Mouse (Mus musculus) CD4-positive, CD25-positive, alpha-beta regulatory T cell, adult 4 months (primary cell): ENCODE results near the gene Tymp. TPM values are rescaled to one million over a fixed set of nuclear protein-coding genes. Genes with fewer than 3 reads are reported as not detected.
A peak's percentile ranks its signal among the peaks of the same experiment; 100 is the strongest.

Experiments used
- ATAC-seq: one replicate; pipeline ENCODE4 v1.8.0; 2017
- polyA plus RNA-seq, 2 experiments: library from polyadenylated mRNA; unstranded; fragments of 100-300 nt; shearing (Covaris generic); gene quantifications; one replicate each; pipeline ENCODE4 v1.2.1; 2017

Gene Tymp
- polyA plus RNA-seq, 2 experiments from 2014 or later: not detected

DNA sequence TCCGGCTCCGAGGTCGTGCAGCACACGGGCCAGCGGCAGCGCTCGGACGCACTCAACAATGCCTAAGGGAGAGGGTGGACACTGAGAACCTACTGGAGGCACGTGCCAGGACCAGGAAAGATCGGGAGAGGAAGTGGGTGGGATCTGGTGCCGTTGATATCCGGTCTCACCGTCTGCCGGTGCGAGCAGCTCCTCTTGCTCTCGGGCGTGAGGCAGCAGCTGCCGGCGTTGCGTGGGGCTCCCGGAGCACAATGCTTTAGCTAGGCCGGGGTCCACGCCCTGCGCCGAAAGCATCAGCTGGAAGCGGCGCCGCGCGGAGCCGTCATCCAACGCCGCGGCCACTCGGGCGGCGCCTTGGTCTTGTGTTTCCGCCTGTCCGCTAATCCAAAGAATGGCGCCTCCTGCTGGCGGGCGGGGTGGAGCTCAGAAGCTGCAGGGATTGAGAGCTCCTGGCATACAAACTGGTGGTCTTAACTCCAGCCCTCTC, 3.0 kb downstream of the Tymp start, which contains the start of gene Sco2:
Gene Sco2, minus strand, starts transcription at position 85 of the 487 bp plus-strand sequence.
- peak; percentile 65 for ATAC-seq

- peak; percentile 91 for ATAC-seq
These were observed 3.6 kb downstream of the Tymp start for GRCm38 (mm10) chr15:89373027-89373761.

DNA sequence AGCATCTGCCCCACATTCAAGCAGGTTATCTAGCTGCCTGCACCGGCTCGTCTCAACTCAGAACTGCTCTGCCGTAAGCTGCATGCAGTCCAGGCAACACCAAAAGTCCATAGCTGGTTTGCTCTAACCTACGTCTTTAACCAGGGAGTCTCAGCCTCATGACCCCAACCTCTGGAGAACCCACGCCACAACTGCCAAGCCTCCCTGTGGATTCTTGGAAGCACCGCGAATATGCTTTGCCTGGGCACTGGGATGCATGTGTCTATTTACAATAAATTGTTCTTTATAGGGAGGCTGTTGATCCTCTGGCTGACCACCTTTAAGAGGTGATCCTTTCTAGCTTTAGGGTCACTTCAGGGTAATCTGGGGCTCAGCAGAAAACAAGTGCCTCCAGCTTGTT, 4.3 kb downstream of the Tymp start:
- no peak for ATAC-seq

DNA sequence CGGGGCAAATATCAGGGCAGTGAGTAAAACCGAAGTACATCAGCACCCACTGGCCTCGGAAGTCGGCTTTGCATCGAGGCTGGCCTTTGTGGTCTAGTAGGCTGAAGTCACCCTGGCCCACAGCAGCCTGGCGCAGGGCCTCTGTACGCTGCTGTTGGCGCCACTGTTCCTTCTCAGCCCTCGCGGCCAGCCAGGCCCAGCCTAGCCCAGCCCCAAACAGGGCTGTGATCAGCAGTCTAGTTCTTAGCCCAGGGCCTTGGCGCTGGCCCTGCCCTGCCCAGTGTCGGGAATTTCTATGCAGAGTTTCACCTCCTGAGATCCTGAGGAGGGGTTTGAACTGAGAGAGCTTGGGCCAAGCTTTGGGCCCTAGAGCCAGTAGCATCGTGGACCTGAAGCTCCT, 4.8 kb downstream of the Tymp start:
- ATAC-seq: no peak

DNA sequence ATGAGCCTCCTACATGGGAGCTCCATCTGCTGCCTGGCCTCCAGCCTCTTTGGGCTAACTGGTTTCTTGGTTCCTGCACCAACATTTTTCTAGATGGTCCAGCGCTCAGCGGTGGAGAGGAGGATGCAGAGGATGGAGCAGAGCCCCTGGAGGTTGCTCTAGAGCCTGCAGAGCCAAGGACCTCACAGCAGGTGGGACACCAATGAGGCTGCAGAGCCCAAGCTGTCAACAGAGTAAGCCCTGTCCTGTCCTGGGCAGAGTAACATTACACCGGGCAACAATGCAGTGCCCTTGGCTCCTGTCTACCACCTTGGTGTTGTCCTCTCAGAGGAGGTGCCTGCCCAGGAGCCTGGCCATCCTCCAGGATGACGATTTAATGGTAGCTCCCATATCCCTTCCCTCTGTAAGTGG, 11.7 kb downstream of the Tymp start:
- ATAC-seq: no peak

DNA sequence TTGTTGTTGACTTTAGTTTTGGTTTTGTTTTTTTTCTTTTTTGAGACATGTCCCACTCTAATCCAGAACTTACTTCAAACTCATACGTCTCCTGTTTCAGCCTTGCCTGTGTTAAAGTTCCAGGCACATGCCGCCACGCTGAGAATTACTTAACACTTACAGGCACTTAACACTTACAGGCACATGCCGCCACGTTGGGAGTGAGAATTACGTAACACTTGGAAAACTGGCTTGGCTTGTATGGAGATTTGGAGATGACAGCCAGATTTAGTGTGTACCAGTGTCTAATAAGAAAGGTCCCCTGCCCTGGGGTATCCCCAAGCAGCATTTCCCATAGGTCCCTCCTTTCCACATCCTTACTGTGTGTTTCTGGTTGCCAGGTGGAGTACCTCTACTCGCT, 13.8 kb downstream of the Tymp start:
- ATAC-seq: no peak

GRCm38 (mm10) chr15:89358784-89359183, 18.1 kb downstream of the Tymp start:
- ATAC-seq: no peak

GRCm38 (mm10) chr15:89356372-89356771, 20.5 kb downstream of the Tymp start:
- peak; percentile 9 for ATAC-seq

GRCm38 (mm10) chr15:89355241-89356187, 21.3 kb downstream of the Tymp start, which contains the start of the genes Lmf2 and Ncaph2:
Lmf2 (minus strand) TSS chr15:89355659.
Ncaph2 (plus strand) TSS chr15:89355719.
- ATAC-seq: peak; percentile 92

DNA sequence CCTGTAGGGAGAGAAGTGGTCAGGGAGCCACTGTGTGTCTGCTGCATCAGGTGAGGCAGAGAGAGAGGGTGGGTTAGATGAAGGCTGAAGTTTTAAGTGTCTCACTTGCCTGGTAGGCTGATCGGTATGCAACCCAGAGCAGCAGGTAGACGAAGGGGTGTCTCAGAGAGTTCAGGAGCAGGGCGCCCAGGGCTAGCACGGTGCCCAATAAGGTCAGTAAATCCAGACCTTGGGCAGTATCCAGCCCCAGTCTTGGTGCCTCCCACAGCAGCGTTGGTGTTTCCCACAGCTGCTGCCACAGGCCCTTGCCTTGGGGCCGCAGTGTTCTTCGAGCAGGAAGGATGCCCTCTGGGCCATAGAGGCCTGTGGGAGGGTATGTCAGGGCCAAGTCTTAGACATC, 22.4 kb downstream of the Tymp start:
- ATAC-seq: no peak

DNA sequence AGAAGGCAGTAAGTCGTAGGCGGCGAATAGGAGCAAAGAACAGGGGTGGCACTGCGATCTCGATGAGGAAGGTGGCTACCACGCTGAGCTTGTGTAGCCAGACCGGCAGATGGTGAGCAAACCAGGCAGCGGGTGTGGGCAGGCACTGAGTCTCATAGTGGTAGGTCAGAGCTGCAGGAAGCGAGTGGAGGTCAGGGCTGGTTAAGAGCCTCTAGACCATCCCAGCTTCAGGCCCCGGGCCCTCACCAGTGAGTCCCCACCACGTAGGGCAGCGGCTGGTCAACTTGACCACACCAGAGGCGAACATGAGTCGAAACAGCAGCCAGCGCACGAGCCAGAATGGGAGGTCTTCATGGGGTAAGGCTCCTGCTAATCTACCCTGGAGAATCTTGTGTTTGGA, 23.0 kb downstream of the Tymp start:
- no peak for ATAC-seq

GRCm38 (mm10) chr15:89352795-89353194, 24.0 kb downstream of the Tymp start:
- no peak for ATAC-seq

GRCm38 (mm10) chr15:89352054-89352453, 24.8 kb downstream of the Tymp start:
- ATAC-seq: no peak

DNA sequence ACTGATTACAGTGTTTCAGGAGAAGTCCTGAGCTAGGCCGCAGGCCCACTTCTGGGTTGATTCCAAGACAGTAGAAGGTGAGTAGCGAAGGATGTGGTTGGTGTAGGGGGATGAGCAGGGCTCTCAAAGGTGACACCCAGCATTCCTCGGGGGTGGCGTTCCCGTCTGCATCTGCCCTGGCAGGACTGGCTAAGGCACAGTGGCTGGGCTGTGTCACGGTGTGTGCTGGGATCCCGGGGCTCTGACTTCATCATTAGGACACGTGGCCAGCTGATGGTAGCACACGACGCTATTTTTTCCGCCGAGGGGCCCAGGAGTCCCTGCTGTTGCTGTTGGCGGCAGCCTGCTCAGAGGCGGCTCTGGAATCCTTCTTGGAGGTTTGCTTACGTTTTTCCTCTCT, 25.5 kb downstream of the Tymp start:
- no peak for ATAC-seq

GRCm38 (mm10) chr15:89350447-89350846, 26.4 kb downstream of the Tymp start:
- ATAC-seq: no peak

DNA sequence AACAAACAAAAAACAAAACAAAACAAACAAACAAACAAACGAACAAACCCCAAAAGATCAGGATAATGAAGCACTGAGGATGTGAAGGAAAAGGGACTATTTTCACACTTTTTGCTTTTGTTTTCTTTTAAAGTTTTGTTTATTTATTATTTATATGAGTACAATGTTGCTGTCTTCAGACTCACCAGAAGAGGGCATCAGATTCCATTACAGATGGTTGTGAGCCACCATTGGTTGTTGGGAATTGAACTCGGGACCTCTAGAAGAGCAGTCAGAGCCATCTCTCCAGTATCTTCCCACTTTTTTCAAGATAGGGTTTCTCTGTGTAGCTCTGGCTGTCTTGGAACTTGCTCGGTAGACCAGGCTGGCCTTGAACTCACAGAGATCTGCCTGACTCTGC, 33.5 kb downstream of the Tymp start:
- no peak for ATAC-seq

- no peak for ATAC-seq
These were observed 35.2 kb downstream of the Tymp start for GRCm38 (mm10) chr15:89341678-89342077.

GRCm38 (mm10) chr15:89340136-89340535, 36.7 kb downstream of the Tymp start:
- ATAC-seq: no peak

- ATAC-seq: no peak
These were observed 37.1 kb downstream of the Tymp start for GRCm38 (mm10) chr15:89339696-89340095.

- ATAC-seq: no peak
These were observed 40.4 kb downstream of the Tymp start for GRCm38 (mm10) chr15:89336422-89336821.

DNA sequence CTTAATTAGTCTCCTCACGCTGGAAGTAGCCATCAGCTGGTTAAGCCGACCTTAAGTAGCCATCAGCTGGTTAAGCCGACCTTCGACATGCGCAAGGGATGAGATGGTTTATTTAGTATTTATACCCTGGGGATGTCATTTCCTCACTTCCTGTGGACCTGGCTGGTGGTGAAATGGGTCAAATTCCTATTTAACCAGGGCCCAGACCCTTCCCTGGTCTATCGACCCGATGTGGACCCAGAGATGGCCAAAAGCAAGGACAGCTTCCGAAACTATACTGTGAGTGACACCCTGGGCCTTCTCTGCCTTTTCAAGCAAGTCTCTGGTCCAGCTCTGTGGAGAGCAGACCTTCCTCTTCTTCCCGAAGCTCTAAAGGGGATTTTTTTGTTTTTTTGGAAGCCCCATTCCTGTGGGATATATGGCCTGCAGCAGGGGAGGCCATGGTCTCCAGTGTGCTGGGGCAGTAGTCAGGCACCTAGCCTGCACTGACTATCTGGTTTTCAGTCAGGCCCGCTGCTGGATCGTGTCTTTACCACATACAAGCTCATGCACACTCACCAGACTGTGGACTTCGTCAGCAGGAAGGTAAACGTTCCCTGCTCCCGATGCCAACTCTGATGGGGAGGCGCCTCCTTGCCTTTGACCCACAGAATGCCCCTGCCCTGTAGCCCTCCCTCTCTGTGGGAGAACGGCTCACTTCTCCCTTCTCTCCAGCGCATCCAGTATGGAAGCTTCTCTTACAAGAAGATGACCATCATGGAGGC, 41.9 kb downstream of the Tymp start:
- no peak for ATAC-seq

GRCm38 (mm10) chr15:89334271-89334670, 42.6 kb downstream of the Tymp start, which contains the start of gene Miox:
Miox (plus strand) TSS chr15:89334398.
- ATAC-seq: no peak
